Mouse (Mus musculus) heart, postnatal 0 days (tissue): Measurements from ENCODE around the gene Rpl3.

ENCODE experiments used
- CTCF ChIP-seq: IDR thresholded peaks from 2 replicates; pipeline ENCODE4 v1.5.1; 2016; ENCODE audit warnings: antibody characterized with exemption, control low read depth, low read depth
- EP300 ChIP-seq: IDR thresholded peaks from 2 replicates; pipeline ENCODE4 v1.6.1; 2016; ENCODE audit warnings: antibody characterized with exemption, low read depth

DNA sequence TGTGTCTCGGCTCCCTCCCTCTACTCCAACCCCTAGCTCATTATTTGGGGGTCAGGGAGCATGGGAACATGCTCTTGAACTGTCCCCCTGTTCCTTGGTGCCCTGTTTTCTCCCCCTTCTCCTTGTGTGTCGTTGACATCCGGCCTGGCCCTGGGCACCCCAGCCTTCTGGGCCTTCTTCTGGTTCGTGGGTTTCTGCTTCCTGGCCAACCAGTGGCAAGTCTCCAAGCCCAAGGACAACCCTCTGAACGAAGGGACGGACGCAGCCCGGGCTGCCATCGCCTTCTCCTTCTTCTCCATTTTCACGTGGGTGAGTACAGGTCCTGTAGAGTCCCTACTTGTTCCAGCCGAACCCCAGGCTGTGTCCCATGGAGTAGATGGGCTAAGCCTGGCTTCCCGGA, 19.8 kb upstream of the Rpl3 start:
- TF ChIP-seq EP300 = no peak
- TF ChIP-seq CTCF = no peak
